In the genomic region with DNA sequence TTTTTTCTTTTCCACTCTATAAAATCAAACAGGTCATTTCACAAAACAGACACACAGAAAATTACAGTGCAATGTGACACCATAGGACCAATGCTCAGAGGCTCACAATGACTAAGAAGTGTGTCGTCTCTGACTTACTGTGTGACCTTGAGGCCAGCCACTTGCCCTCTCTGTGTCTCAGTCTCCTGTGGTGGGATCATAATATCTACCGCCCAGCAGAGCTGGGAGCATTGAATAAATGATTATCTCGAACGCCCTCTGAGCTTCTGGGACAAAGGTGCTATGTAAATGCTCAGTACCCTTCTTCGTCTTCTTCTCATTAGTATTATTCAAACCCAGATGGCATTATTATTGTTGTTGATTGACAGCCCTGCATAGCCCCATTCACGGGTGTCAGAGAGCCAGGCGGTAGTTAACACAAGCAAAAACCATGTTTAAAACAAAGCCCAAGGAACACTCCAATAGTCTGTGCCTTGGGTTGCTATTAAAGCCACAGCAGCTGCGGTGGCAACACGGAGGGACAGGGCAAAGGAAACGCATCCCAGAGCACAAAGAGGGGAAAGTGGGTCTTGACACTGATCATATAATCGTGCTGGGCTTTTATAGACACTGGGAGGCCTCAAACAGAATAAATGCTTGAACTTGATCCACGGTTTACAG, we compare ENCODE assay signal across 20 mouse cellular contexts. TPM values are rescaled to one million over a fixed set of nuclear protein-coding genes. Genes with fewer than 3 reads are reported as not detected.
DNase-seq lines count a peak whose midpoint lies in the region; ATAC-seq lines count a peak whose summit lies in the region.
"Had no signal": no experiment of that assay in that cellular context is flagged by ENCODE, and none has a peak within 500 bp of the region (broad histone marks: within the 10 kb centered on the region; RNA-seq: fewer than 3 reads in every experiment).

No protein-coding gene starts in this region.

- no peak overlapping the region for H3K4me3 ChIP-seq in hindbrain, embryonic 11.5 days (ENCODE audit: low read depth, low read length)
- no peak overlapping the region for H3K4me3 ChIP-seq in hindbrain, embryonic 16.5 days (ENCODE audit: low read length)
- H3K4me3 ChIP-seq in forebrain, embryonic 13.5 days, result no peak overlapping the region
- H3K4me3 ChIP-seq in midbrain, embryonic 10.5 days, result no peak overlapping the region
- no peak overlapping the region for H3K4me3 ChIP-seq in midbrain, embryonic 16.5 days (ENCODE audit: low read depth, low read length)
- H3K4me3 ChIP-seq: limb, embryonic 12.5 days; neural tube, embryonic 15.5 days had no signal

- no peak overlapping the region for H3K4me2 ChIP-seq in hindbrain, embryonic 11.5 days (replicated peaks; ENCODE audit: low read depth, low read length)
- no peak overlapping the region for H3K4me2 ChIP-seq in hindbrain, embryonic 16.5 days (ENCODE audit: low read length)
- peak overlapping the region; percentile 6; the same call in 1 of the 2 replicates for H3K4me2 ChIP-seq in forebrain, embryonic 13.5 days
- no peak overlapping the region for H3K4me2 ChIP-seq in midbrain, embryonic 16.5 days (ENCODE audit: low read length)
- H3K4me2 ChIP-seq: limb, embryonic 12.5 days; liver, embryonic 11.5 days; neural tube, embryonic 15.5 days had no signal

- peak overlapping the region; percentile 42 for H3K27ac ChIP-seq in hindbrain, embryonic 11.5 days (ENCODE audit: low read depth, low read length)
- H3K27ac ChIP-seq in hindbrain, embryonic 16.5 days (ENCODE audit: low read depth, low read length), result no peak overlapping the region
- peak overlapping the region; percentile 93 for H3K27ac ChIP-seq in forebrain, embryonic 13.5 days
- H3K27ac ChIP-seq in midbrain, embryonic 10.5 days (replicated peaks), result peak overlapping the region; percentile 58
- H3K27ac ChIP-seq in midbrain, embryonic 16.5 days (ENCODE audit: low read length), result no peak overlapping the region; the same call in 1 of the 2 replicates
- H3K27ac ChIP-seq: limb, embryonic 12.5 days; neural tube, embryonic 15.5 days; stomach, postnatal 0 days had no signal

- H3K27me3 ChIP-seq in hindbrain, embryonic 11.5 days (ENCODE audit: control insufficient read depth, insufficient read depth, low read length), result no peaks in the 10 kb centered on the region
- H3K27me3 ChIP-seq in hindbrain, embryonic 16.5 days (replicated peaks; ENCODE audit: control insufficient read depth, insufficient read depth, low read length), result no peaks in the 10 kb centered on the region
- H3K27me3 ChIP-seq in forebrain, embryonic 13.5 days, result no peaks in the 10 kb centered on the region; the same call in 1 of the 2 replicates
- peaks cover 3% of the 10 kb centered on the region; the same call in 1 of the 2 replicates for H3K27me3 ChIP-seq in midbrain, embryonic 10.5 days (ENCODE audit: low read depth, poor library complexity, severe bottlenecking)
- H3K27me3 ChIP-seq in midbrain, embryonic 16.5 days (ENCODE audit: control insufficient read depth, insufficient read depth, low read depth, low read length), result no peaks in the 10 kb centered on the region
- H3K27me3 ChIP-seq: neural tube, embryonic 15.5 days had no signal

- no peak overlapping the region for H3K9ac ChIP-seq in hindbrain, embryonic 11.5 days (ENCODE audit: low read depth, low read length)
- no peak overlapping the region for H3K9ac ChIP-seq in hindbrain, embryonic 16.5 days (ENCODE audit: low read depth, low read length)
- no peak overlapping the region for H3K9ac ChIP-seq in forebrain, embryonic 13.5 days
- H3K9ac ChIP-seq in midbrain, embryonic 16.5 days (ENCODE audit: low read depth, low read length), result no peak overlapping the region
- H3K9ac ChIP-seq: limb, embryonic 12.5 days; liver, postnatal 0 days; neural tube, embryonic 15.5 days had no signal

- H3K4me1 ChIP-seq in hindbrain, embryonic 11.5 days (replicated peaks; ENCODE audit: control insufficient read depth, insufficient read depth, low read length), result no peaks in the 10 kb centered on the region
- H3K4me1 ChIP-seq in hindbrain, embryonic 16.5 days (ENCODE audit: control insufficient read depth, insufficient read depth, low read depth, low read length), result no peaks in the 10 kb centered on the region
- H3K4me1 ChIP-seq in forebrain, embryonic 13.5 days, result peaks cover 26% of the 10 kb centered on the region
- peaks cover 13% of the 10 kb centered on the region for H3K4me1 ChIP-seq in midbrain, embryonic 10.5 days
- H3K4me1 ChIP-seq in midbrain, embryonic 16.5 days (ENCODE audit: control insufficient read depth, insufficient read depth, low read length), result no peaks in the 10 kb centered on the region
- H3K4me1 ChIP-seq: neural tube, embryonic 15.5 days had no signal

- WGBS in hindbrain, embryonic 11.5 days, result 32% methylated on average over 12 of the region's 12 CpGs
- 21% methylated on average over 12 of the region's 12 CpGs for WGBS in hindbrain, embryonic 16.5 days
- WGBS in forebrain, embryonic 13.5 days, result 8% methylated on average over 12 of the region's 12 CpGs
- WGBS in midbrain, embryonic 10.5 days, result 68% methylated on average over 12 of the region's 12 CpGs
- 15% methylated on average over 12 of the region's 12 CpGs for WGBS in midbrain, embryonic 16.5 days

- ATAC-seq in hindbrain, embryonic 11.5 days (ENCODE audit: low FRiP score), result peak; percentile 92
- ATAC-seq in hindbrain, embryonic 16.5 days, result no peak
- peak; percentile 95 for ATAC-seq in forebrain, embryonic 13.5 days
- peak; percentile 42; the same call in 1 of the 2 replicates for ATAC-seq in midbrain, embryonic 16.5 days
- ATAC-seq: liver, postnatal 0 days; lung, postnatal 0 days had no signal

- DNase-seq in hindbrain, embryonic 11.5 days (ENCODE audit: low spot score), result peak; percentile 37
- DNase-seq in midbrain, embryonic 10.5 days (ENCODE audit: low spot score), result no peak
- DNase-seq in right cerebral cortex, postnatal 14 days, result no peak
- no peak for DNase-seq in kidney, adult 8-10 months
- DNase-seq in gastrocnemius, postnatal 25 days, result no peak
- DNase-seq: adrenal gland, adult 2 months; cerebellum, adult 2 months; cerebellum, postnatal 36 days; kidney, postnatal 4 days; liver, postnatal 0 days; right cerebral cortex, adult 18-20 months had no signal

- H3K9me3 ChIP-seq in hindbrain, embryonic 11.5 days (ENCODE audit: control insufficient read depth, low read length), result no peaks in the 10 kb centered on the region
- H3K9me3 ChIP-seq in hindbrain, embryonic 16.5 days (ENCODE audit: control insufficient read depth, low read length), result no peaks in the 10 kb centered on the region
- peaks cover 5% of the 10 kb centered on the region for H3K9me3 ChIP-seq in forebrain, embryonic 13.5 days (replicated peaks)
- H3K9me3 ChIP-seq in midbrain, embryonic 10.5 days (replicated peaks), result no peaks in the 10 kb centered on the region
- H3K9me3 ChIP-seq in midbrain, embryonic 16.5 days (replicated peaks; ENCODE audit: control insufficient read depth, low read length, poor library complexity, severe bottlenecking), result no peaks in the 10 kb centered on the region
- H3K9me3 ChIP-seq: G1E; limb, embryonic 12.5 days; neural tube, embryonic 15.5 days had no signal

- H3K36me3 ChIP-seq in hindbrain, embryonic 11.5 days (ENCODE audit: control insufficient read depth, insufficient read depth, low read length), result no peaks in the 10 kb centered on the region
- H3K36me3 ChIP-seq in hindbrain, embryonic 16.5 days (ENCODE audit: control insufficient read depth, insufficient read depth, low read length), result no peaks in the 10 kb centered on the region
- no peaks in the 10 kb centered on the region for H3K36me3 ChIP-seq in forebrain, embryonic 13.5 days (ENCODE audit: poor library complexity, severe bottlenecking)
- no peaks in the 10 kb centered on the region for H3K36me3 ChIP-seq in midbrain, embryonic 10.5 days
- H3K36me3 ChIP-seq in midbrain, embryonic 16.5 days (ENCODE audit: control insufficient read depth, insufficient read depth, low read length), result no peaks in the 10 kb centered on the region
- H3K36me3 ChIP-seq: G1E; limb, embryonic 12.5 days; neural tube, embryonic 15.5 days had no signal

RNA-seq across cellular contexts. Expression of gene Parp11, which starts 29.0 kb away (rescaled TPM):
- polyA plus RNA-seq in hindbrain, embryonic 11.5 days (2014; fragmentation: Nextera tagmentation; extraction: Ambion mirVana), result 59.7 and 61.1 TPM in 2 replicates
- polyA plus RNA-seq in hindbrain, embryonic 16.5 days (2015; fragmentation: Nextera tagmentation; extraction: Ambion mirVana), result 69.2 and 80.6 TPM in 2 replicates
- 74.4 and 77.3 TPM in 2 replicates for polyA plus RNA-seq in forebrain, embryonic 13.5 days (2015; fragmentation: Nextera tagmentation; extraction: Ambion mirVana)
- 39.0 and 48.4 TPM in 2 replicates for polyA plus RNA-seq in midbrain, embryonic 10.5 days (2016; fragmentation: Nextera tagmentation; extraction: Ambion mirVana)
- polyA plus RNA-seq in midbrain, embryonic 16.5 days (2015; fragmentation: Nextera tagmentation; extraction: Ambion mirVana), result 90.5 and 100 TPM in 2 replicates
- total RNA-seq in gastrocnemius, postnatal 25 days (2021), result 1 to 10 TPM; 3.4 to 4.9 TPM

Comparison
In these comparisons a context has a peak if more than half of its experiments do, and no peak if none do; other contexts are left out.
1. H3K27ac ChIP-seq: peak in hindbrain, embryonic 11.5 days (single experiment), forebrain, embryonic 13.5 days (single experiment) and midbrain, embryonic 10.5 days (single experiment); none in hindbrain, embryonic 16.5 days (single experiment) and midbrain, embryonic 16.5 days (single experiment).